Mouse (Mus musculus) neural tube, embryonic 11.5 days (tissue): ENCODE data around the gene Whamm. TPM values are rescaled to one million over a fixed set of nuclear protein-coding genes. Genes with fewer than 3 reads are reported as not detected.

Experiments
- ATAC-seq: fragments of 200-750 bp; cut with Nextera tagmentation; 2 replicates; pipeline ENCODE4 v1.8.0; 2017; ENCODE audit warnings: moderate number of reproducible peaks, mild to moderate bottlenecking, moderate TSS enrichment, moderate library complexity; ENCODE audit not compliant: insufficient read depth, low FRiP score, low TSS enrichment
- DNase-seq: peaks from one replicate; pipeline ENCODE4 v3.0.0-alpha.2; 2015; ENCODE audit warnings: low spot score
- H3K27ac ChIP-seq: fragments of 300-500 bp; sonication (generic); 2 replicates; pipeline ENCODE4 v1.5.1; 2014; ENCODE audit warnings: low read depth, mild to moderate bottlenecking, low read length
- H3K27me3 ChIP-seq: fragments of 300-500 bp; sonication (generic); 2 replicates; pipeline ENCODE4 v1.6.1; 2014; ENCODE audit warnings: mild to moderate bottlenecking, low read length, mixed read lengths; ENCODE audit not compliant: control insufficient read depth, insufficient read depth
- H3K36me3 ChIP-seq: fragments of 300-500 bp; sonication (generic); 2 replicates; pipeline ENCODE4 v1.6.1; 2014; ENCODE audit warnings: mild to moderate bottlenecking, low read length, moderate library complexity, mixed read lengths; ENCODE audit not compliant: control insufficient read depth, insufficient read depth
- H3K4me1 ChIP-seq: fragments of 300-500 bp; sonication (generic); 2 replicates; pipeline ENCODE4 v1.6.1; 2014; ENCODE audit warnings: low read length, mixed read lengths; ENCODE audit not compliant: control insufficient read depth, insufficient read depth
- H3K4me2 ChIP-seq: fragments of 300-500 bp; sonication (generic); 2 replicates; pipeline ENCODE4 v1.6.1; 2014; ENCODE audit warnings: low read depth, mild to moderate bottlenecking, moderate library complexity
- H3K4me3 ChIP-seq: fragments of 300-500 bp; sonication (generic); 2 replicates; pipeline ENCODE4 v1.5.1; 2014; ENCODE audit warnings: low read depth, low read length
- H3K9ac ChIP-seq: fragments of 300-500 bp; sonication (generic); 2 replicates; pipeline ENCODE4 v1.6.1; 2014; ENCODE audit warnings: mild to moderate bottlenecking, low read length
- H3K9me3 ChIP-seq: fragments of 300-500 bp; sonication (generic); 2 replicates; pipeline ENCODE4 v1.6.1; 2016; ENCODE audit warnings: low read length; ENCODE audit not compliant: control insufficient read depth
- whole genome bisulfite sequencing: fragments of 180-500 bp; shearing (Covaris S2); extraction: QIAGEN DNeasy Blood & Tissue Kit; methylation state at CpG from one replicate; pipeline ENCODE4 v1.1.7; 2014; 5-methylcytosine and 5-hydroxymethylcytosine counted together
- polyA plus RNA-seq: library from polyadenylated mRNA; unstranded; fragments of >200 nt; fragmentation: Nextera tagmentation; extraction: Ambion mirVana; gene quantifications from 2 replicates; pipeline ENCODE4 v1.2.1, GENCODE M21; 2014

Whamm gene
- polyA plus RNA-seq, 1 experiment from 2014 or later: 5.4 TPM

DNA sequence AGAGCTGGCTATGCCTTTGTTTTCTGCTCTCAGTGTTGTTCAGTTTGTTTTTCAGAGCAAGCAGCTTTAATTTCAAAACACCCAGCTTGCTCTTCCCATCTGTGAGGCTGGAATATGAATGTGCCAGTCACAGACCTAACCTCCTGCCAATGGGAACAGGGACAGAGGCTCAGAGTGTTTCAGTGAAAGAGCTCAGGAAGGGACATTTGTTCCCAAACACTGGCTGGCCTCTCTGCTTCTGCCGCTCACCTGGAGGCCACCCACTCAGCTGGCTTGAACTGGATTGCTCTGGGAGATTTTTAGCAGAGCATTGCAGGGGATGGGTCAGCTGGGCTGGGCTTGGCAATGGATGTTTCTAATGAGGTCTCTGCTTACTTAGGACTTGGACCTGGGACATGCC lies 30.1 kb upstream of the Whamm start:
- Histone ChIP-seq H3K9me3 (no peaks in the 10 kb centered on the region), H3K4me3 (no peak overlapping the region), H3K9ac (no peak overlapping the region), H3K4me2 (no peak overlapping the region), H3K27ac (no peak overlapping the region), H3K36me3 (no peaks in the 10 kb centered on the region), H3K27me3 (no peaks in the 10 kb centered on the region), H3K4me1 (no peaks in the 10 kb centered on the region)
- ATAC-seq: no peak
- no peak for DNase-seq
- 67% methylated on average over 1 of the region's 1 CpGs for WGBS

DNA sequence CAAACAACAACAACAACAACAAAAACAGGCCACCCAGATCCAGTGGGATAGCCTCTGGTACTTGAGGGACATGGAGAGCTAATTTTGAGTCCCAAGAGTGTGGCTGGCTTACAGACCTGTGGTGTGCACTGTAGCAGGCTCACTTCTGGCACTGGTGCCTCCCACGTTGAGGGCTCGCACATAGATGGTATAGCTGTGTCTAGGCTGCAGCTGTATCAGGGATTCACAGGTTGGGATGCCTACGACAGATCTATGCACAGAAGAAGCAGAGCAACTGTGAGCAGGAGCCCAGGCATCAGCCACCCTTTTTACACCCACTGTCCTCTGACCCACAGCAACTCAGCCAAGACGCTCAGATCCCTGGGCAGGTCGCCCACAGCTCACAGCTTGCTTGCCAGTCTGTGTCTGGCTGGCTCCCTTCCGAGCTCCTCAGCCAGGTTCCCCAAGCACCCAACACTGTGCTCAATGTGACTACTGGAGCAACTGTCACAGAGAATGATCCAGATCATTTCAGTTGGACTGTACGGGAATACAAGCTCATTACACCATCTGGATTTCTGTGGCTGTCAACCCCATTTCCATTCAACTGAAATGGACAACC lies 29.0 kb upstream of the Whamm start:
- H3K9ac ChIP-seq: no peak overlapping the region
- no peaks in the 10 kb centered on the region for H3K27me3 ChIP-seq
- no peak overlapping the region for H3K4me2 ChIP-seq
- ATAC-seq (no peak), DNase-seq (no peak)
- H3K36me3 ChIP-seq: no peaks in the 10 kb centered on the region
- 81% methylated on average over 7 of the region's 7 CpGs for WGBS
- H3K4me3 ChIP-seq: no peak overlapping the region
- no peaks in the 10 kb centered on the region for H3K9me3 ChIP-seq
- no peaks in the 10 kb centered on the region for H3K4me1 ChIP-seq
- no peak overlapping the region for H3K27ac ChIP-seq

DNA sequence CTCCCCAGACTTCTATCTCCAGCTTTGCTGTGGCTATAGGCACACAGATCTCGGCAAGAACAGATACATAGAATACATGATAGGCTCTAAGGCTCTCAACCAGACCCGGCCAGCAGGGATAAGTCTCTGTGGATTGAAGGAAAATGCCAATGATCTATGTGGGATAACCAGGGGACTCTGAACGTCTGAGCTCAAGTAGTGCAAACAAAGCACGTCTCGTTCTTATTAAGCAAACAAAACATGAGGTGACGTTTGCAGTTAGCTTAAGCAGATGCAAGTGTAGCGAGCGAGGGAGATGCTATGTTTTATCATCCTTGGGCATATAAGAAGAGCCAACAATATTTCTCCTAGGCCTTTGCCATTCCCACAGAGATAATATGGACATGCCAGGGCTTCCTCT lies 28.1 kb upstream of the Whamm start:
- H3K27ac ChIP-seq: no peak overlapping the region
- H3K4me2 ChIP-seq: no peak overlapping the region
- H3K9me3 ChIP-seq: no peaks in the 10 kb centered on the region
- 82% methylated on average over 8 of the region's 8 CpGs for WGBS
- no peaks in the 10 kb centered on the region for H3K36me3 ChIP-seq
- no peaks in the 10 kb centered on the region for H3K27me3 ChIP-seq
- H3K4me1 ChIP-seq: no peaks in the 10 kb centered on the region
- H3K4me3 ChIP-seq: no peak overlapping the region
- DNase-seq (no peak), ATAC-seq (no peak)
- no peak overlapping the region for H3K9ac ChIP-seq

DNA sequence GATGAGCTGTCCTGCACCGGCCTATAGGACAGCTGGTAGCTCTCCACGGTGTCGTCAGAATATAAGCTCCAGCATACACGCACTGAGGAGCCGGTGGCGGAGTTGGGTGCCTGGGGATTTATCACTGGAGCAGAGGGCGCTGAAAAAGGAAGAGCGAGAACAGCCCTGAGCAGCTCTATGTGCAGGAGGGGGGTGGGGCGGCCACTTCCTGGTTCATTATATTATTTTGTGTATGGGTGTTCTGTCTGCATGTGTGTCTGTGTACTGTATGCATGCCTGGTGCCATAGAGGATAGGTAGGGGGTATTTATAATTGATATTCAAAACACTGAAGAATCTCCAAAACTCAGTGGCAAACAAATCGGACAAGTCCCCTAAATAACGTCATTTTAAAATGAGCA lies 22.2 kb upstream of the Whamm start:
- H3K4me1 ChIP-seq: no peaks in the 10 kb centered on the region
- no peak overlapping the region for H3K4me2 ChIP-seq
- H3K4me3 ChIP-seq: no peak overlapping the region
- no peaks in the 10 kb centered on the region for H3K27me3 ChIP-seq
- no peak for ATAC-seq
- H3K27ac ChIP-seq: no peak overlapping the region
- WGBS: 81% methylated on average over 11 of the region's 11 CpGs
- no peaks in the 10 kb centered on the region for H3K9me3 ChIP-seq
- H3K36me3 ChIP-seq: no peaks in the 10 kb centered on the region
- DNase-seq: no peak
- H3K9ac ChIP-seq: no peak overlapping the region

DNA sequence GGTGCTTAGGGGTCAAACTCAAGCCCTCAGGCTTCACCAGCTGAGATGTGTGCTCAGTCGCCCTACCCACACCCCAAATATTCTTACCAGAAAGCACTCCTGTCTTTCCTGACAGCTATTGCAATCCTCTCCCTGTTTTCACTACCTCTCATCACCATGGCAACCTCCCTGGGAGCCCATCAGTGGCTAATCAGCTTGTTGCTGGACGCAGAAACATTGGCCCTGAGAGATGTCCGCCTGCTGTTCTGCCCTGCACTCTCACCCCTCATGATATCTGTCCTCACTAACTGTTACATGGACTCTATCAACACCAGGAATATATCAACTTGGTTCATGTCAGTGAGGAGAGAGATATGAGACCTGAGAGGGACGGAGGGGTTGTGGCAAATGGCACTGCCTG lies 17.5 kb upstream of the Whamm start:
- Histone ChIP-seq H3K27me3 (no peaks in the 10 kb centered on the region), H3K9ac (no peak overlapping the region), H3K36me3 (no peaks in the 10 kb centered on the region), H3K4me3 (no peak overlapping the region), H3K4me2 (no peak overlapping the region), H3K9me3 (no peaks in the 10 kb centered on the region), H3K27ac (no peak overlapping the region), H3K4me1 (no peaks in the 10 kb centered on the region)
- ATAC-seq: no peak
- WGBS: 65% methylated on average over 4 of the region's 4 CpGs
- DNase-seq: no peak

DNA sequence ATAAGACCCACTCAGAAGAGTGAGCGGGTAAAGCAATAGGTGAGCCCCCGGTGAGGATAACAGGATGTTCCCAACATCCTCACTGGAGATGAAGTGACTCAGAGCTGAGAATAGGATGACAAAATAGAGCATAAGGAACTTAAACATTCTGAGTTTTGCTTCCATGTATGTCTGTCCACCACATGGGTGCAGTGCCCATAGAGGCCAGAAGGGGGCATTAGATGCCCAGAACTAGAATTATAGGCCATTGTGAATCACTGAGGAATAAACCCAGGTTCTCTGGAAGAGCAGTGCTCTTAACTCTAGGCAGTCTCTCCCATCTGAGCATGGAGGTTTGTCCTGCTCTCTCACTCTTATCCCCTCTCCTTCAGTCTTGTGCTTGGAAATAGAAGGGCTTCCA lies 16.7 kb upstream of the Whamm start:
- H3K36me3 ChIP-seq: no peaks in the 10 kb centered on the region
- H3K27ac ChIP-seq: no peak overlapping the region
- ATAC-seq (no peak), DNase-seq (peak; percentile 54)
- no peak overlapping the region for H3K4me3 ChIP-seq
- H3K4me2 ChIP-seq: no peak overlapping the region
- 76% methylated on average over 2 of the region's 2 CpGs for WGBS
- no peak overlapping the region for H3K9ac ChIP-seq
- H3K27me3 ChIP-seq: no peaks in the 10 kb centered on the region
- no peaks in the 10 kb centered on the region for H3K4me1 ChIP-seq
- no peaks in the 10 kb centered on the region for H3K9me3 ChIP-seq

DNA sequence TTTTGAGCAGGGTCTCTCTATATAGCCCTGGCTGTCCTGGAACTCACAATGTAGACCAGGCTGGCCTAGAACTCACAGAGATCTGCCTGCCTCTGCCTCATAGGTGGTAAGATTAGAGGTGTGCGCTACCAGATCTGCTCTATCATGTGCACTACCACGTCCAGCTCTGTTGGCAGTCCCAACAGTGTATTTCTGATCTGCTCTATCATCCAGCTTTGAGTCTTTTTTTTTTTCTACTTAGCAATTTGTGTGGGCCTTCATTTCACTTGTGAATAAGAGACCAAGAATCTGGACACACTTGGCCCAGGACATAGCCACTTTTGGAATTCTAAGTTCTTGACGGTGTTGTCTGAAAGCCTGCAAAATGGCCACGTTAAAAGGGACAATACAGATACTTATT lies 14.2 kb upstream of the Whamm start:
- Histone ChIP-seq H3K4me1 (no peaks in the 10 kb centered on the region), H3K9ac (no peak overlapping the region), H3K4me3 (no peak overlapping the region), H3K27ac (no peak overlapping the region), H3K27me3 (no peaks in the 10 kb centered on the region), H3K36me3 (no peaks in the 10 kb centered on the region), H3K9me3 (no peaks in the 10 kb centered on the region), H3K4me2 (no peak overlapping the region)
- 85% methylated on average over 4 of the region's 4 CpGs for WGBS
- ATAC-seq: no peak
- DNase-seq: no peak

DNA sequence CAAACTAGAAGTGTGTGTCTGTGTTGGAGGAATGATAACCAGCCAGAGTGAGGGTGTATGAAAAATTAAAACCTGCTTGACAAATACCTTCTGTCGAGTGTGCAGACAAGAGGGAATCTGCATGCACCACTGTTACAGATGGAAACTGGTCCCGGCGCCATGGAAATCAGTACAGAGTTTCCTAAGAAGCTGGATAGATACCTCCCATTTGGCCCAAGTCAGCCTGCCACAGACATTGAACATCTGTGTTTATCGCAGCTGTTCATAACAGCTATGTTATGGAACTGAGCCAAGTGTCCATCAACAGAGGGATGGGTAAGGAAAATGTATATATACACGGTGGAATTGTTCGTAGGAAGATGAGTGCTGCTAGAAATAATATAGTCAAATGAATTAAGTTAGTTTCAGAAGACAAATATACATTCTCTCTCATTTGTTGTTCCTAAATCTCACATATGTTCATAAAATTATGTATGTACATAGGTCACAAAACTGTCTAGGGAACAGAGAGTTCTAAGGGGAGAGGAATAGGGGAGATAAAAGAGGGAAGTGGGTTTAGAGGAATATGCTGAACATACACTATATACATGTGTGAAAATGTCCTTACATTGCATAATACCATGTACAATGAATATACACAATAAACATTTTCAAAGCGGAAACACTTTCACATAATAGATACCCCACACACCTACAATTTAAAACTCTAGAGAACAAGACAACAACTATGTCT lies 13.6 kb upstream of the Whamm start:
- WGBS: 87% methylated on average over 7 of the region's 7 CpGs
- no peaks in the 10 kb centered on the region for H3K36me3 ChIP-seq
- DNase-seq (no peak), ATAC-seq (no peak)
- no peak overlapping the region for H3K4me3 ChIP-seq
- no peak overlapping the region for H3K27ac ChIP-seq
- no peak overlapping the region for H3K9ac ChIP-seq
- H3K4me1 ChIP-seq: no peaks in the 10 kb centered on the region
- no peaks in the 10 kb centered on the region for H3K9me3 ChIP-seq
- no peaks in the 10 kb centered on the region for H3K27me3 ChIP-seq
- H3K4me2 ChIP-seq: no peak overlapping the region

DNA sequence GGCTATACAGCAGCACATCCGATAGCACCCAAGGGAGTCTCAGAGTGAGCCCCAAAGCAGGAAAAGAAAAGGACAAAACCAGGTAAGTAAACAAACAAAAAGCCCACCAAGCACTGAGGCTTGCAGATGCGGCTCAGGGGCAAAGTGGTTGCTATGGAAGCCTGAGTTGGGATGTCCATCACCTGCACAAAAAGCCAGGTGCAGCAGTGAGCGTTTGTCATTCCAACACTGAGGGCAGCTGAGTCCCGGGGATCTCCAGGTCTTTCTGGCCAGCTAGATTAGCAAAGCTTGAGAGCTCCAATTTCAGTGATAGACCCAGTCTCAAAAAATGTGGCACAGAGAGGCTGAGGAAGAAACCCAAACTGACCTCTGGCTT lies 13.1 kb upstream of the Whamm start:
- Histone ChIP-seq H3K36me3 (no peaks in the 10 kb centered on the region), H3K4me2 (no peak overlapping the region), H3K9ac (no peak overlapping the region), H3K27ac (no peak overlapping the region), H3K27me3 (no peaks in the 10 kb centered on the region), H3K4me3 (no peak overlapping the region), H3K9me3 (no peaks in the 10 kb centered on the region), H3K4me1 (no peaks in the 10 kb centered on the region)
- no peak for DNase-seq
- 71% methylated on average over 4 of the region's 4 CpGs for WGBS
- no peak for ATAC-seq
